Mouse (Mus musculus) left cerebral cortex, postnatal 25 days (tissue): ENCODE data around the gene Tbcb. TPM values are rescaled to one million over a fixed set of nuclear protein-coding genes. Genes with fewer than 3 reads are reported as not detected.
"Not testable (repeated sequence)": the region's sequence is repeated elsewhere in the genome, so short reads cannot be mapped to it uniquely, and the experiment has no call there.

Source experiments
- DNase-seq, 2 experiments: peaks; one replicate each; pipeline ENCODE4 v3.0.0; 2022; ENCODE audit warnings: low spot score in 2 of 2, mixed read lengths in 1 of 2
- intact Hi-C: fragments of 180-260 bp; cut with DNase I; formaldehyde crosslinking; loops from one replicate; pipeline ENCODE4 v1.15.1; 2025
- total RNA-seq, 2 experiments: library from RNA; stranded (reverse); gene quantifications; 2 replicates each; pipeline ENCODE4 v1.2.3; 2021

The Tbcb gene
- total RNA-seq, 2 experiments from 2014 or later = 130 to 143 TPM

DNA sequence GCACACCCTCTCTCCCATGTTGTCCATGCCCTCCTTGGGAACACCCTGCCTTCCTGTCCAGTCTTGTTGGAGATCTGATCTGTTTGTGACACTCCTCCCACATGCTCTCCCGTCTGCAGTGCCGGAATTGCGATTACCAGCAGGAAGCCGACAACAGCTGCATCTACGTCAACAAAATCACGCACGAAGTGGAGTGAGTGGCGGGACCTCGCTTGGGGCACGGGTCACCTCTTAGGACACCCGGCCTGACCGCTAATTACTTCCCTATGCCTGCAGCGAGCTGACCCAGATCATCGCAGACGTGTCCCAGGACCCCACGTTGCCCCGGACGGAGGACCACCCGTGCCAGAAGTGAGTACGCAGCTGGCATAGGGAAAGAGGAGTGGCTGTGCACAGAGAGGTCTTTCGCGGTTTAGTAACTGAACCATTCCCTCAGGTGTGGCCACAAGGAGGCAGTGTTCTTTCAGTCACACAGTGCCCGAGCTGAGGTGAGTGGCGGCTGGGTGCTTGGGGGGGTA is 618 bp upstream of the Tbcb start:
- peak in 1 of 2 experiments; percentile 40 for DNase-seq
- intact Hi-C loops = loop anchor here (1.0 to 2.0 kb wide), 2 partner anchors 48 to 56 kb away; partner anchors contain the start of genes Thap8 and Wdr62

- no peak for DNase-seq
- intact Hi-C loops = no loop called here
Measured at GRCm38 (mm10) chr7:30231328-30231668, 774 bp downstream of the Tbcb start.

GRCm38 (mm10) chr7:30224206-30224605 is 7.9 kb downstream of the Tbcb start:
- no peak for DNase-seq
- intact Hi-C loops = no loop called here

DNA sequence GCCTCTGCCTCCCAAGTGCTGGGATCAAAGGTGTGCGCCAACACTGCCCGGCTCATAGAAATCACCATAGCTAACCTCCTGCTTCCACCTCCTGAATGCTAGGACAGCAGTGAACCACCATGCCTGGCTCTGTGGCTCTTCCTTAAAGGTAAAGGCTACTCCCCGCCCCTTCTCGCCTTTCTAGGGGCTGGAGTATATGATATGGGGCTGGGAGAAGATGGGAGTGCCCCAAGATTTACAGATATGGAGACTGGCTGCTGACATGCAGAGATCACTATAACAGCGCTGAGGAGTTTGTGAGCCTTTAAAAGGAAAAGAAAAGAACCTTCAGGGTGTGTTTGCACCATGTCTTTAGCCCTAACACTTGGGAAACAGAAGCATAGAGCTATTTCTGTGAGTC is 9.9 kb downstream of the Tbcb start:
- intact Hi-C loops = no loop called here
- DNase-seq = no peak

GRCm38 (mm10) chr7:30221433-30221832 is 10.6 kb downstream of the Tbcb start:
- no peak for DNase-seq
- intact Hi-C loops = no loop called here

DNA sequence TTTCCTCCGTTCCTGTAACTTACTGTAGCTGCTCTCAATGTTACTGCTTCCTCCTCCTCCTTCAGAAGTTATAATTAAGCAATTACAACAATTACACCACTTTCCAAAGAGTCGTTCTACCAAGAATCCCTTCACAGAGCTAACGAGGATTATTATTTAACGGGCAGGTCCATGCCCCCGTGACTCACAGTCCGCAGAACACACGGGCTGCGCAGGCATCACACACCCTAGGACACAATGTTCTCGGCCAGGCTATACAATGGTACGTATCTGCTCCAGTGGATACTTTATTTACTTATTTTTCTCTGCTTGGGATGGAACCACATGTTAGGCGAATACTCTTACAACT is 12.1 kb downstream of the Tbcb start:
- intact Hi-C loops = no loop called here
- no peak for DNase-seq

DNA sequence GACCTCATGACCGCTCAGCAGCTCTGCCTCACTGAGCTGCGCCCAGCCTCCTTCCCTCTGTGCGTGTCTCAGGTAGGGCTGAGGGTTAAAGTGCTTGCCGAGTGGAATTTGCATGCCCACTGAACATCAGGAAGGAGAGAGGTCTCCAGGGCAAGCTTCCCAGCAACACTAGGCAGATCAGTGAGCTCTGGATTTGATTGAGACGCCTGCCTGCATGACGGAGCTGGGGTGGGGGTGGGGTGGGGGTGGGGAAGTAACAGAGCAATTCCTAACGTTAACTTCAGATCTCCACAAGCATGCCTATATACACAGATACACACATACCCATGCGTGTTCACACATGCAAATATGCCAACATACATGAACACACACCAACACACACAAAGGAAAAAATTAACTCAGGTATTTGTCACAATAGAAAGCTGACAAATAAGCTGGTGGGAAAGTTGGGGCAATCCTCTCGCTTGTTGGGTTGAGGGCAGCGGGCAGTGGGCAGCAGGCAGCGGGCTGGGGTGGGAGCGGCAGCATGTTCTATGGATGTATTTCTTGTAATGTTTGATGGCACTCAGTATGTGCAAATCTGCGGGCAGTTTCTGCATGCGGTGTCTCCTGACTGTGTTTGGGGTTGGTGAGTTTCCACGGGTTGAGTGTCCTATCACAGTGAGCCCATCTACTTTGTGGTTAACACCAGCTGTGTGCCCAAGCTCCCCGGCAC is 12.6 kb downstream of the Tbcb start:
- peak; percentile 37 to 38 for DNase-seq

DNA sequence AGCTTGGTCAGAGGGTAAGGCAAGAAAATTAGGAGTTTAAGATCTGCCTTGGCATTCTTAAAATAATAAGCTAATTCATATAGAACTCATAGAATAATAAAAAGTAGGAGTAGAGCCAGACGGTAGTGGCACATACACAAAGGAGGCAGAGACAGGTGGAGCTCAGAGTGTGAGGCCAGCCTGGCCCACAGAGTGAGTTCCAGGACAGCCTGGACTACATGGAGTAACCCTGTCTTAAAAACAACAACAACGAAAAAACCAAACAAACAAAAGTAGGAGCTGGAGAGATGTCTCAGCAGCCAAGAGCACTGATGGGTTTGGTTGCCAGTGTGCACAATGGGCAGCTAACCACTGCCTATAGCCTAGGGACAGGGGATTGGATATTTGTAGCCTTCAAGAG is 14.8 kb downstream of the Tbcb start:
- DNase-seq = no peak
- intact Hi-C loops = loop anchor here (5.0 kb wide), 1 partner anchor 35 kb away; the partner anchor contains the start of gene Cox7a1

More for the DNA sequence above, 12.6 kb downstream of the Tbcb start:
- intact Hi-C loops = loop anchor here (5.0 kb wide), 1 partner anchor 37 kb away; the partner anchor contains the start of gene Cox7a1

DNA sequence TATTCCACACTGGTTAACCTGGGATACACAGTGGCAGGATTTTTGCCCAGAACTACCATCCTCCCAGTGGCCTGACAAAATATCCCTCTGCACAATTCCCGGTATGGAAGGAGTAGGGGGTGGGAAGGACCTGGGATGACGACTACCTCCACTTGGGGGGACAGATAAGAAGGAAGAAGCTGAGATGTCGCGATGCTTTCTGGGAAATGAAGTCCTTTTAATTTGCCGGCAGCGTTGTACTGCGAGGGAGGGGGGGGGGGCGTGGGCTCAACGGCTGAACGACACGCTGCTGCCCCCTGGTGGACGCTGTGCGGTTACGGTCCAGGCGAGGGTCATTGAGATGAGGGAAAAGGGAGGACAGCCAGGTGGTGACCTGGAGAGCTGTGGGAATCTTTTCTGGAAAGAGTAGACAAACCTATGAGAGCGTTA is 15.3 kb downstream of the Tbcb start:
- DNase-seq = peak; percentile 60 to 78
- intact Hi-C loops = loop anchor here (5.0 kb wide), 1 partner anchor 34 kb away; the partner anchor contains the start of gene Cox7a1

DNA sequence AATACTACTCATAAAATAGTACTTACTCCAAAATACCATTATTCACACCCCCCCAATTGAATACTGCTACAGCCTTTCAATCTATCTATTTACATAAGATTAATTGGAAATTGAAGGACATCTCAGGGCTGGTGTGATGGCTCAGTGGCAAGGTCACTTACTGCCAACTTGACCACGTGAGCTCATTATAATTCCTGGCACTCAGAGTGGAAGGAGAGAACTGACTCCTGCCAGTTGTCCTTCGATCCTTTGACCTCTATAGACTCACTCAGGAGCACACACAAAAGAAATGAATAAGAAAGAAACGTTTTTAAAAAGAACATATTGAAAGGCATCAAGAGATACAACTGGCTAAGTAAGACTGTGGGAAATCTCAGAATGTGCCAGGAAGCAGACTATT is 16.2 kb downstream of the Tbcb start:
- no peak for DNase-seq
- intact Hi-C loops = loop anchor here (5.0 kb wide), 1 partner anchor 34 kb away; the partner anchor contains the start of gene Cox7a1

- intact Hi-C loops = no loop called here
- DNase-seq = no peak
Measured at GRCm38 (mm10) chr7:30213881-30214280, 18.2 kb downstream of the Tbcb start.

- intact Hi-C loops = no loop called here
- no peak for DNase-seq
Measured at GRCm38 (mm10) chr7:30211025-30211424, 21.0 kb downstream of the Tbcb start.

- DNase-seq = not testable (repeated sequence)
- intact Hi-C loops = loop anchor here (10.0 kb wide), 1 partner anchor 192 kb away; no protein-coding TSS in a partner anchor
Measured at GRCm38 (mm10) chr7:30206364-30206763, 25.7 kb downstream of the Tbcb start.

DNA sequence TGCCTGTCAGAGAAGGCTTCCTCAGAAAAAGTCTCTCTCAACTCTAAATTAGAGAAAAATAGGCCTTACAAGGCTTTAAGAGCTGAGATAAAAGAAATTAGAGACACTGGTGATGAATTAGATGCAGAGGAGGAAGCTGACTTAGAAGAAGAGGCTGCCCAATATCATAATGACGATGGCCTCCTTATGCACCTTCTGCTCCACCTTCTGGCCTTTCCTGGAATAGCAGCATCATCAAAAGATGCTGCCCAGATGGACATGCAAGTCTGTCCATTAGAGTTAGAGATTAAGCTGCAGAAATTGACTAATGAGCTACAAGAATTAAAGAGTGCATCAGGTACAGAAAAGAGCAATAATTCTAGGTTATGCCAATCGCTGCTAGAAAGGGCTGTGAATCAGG is 26.7 kb downstream of the Tbcb start:
- peak in 1 of 2 experiments; percentile 59 for DNase-seq

GRCm38 (mm10) chr7:30204380-30204779 is 27.7 kb downstream of the Tbcb start:
- DNase-seq = no peak
- intact Hi-C loops = loop anchor here (10.0 kb wide), 1 partner anchor 190 kb away; no protein-coding TSS in a partner anchor

More for the DNA sequence above, 26.7 kb downstream of the Tbcb start:
- intact Hi-C loops = loop anchor here (1.0 to 10.0 kb wide), 2 partner anchors 24 to 191 kb away; no protein-coding TSS in a partner anchor

GRCm38 (mm10) chr7:30202895-30203690 is 29.0 kb downstream of the Tbcb start:
- no peak for DNase-seq
- intact Hi-C loops = loop anchor here (10.0 kb wide), 1 partner anchor 188 kb away; no protein-coding TSS in a partner anchor

DNA sequence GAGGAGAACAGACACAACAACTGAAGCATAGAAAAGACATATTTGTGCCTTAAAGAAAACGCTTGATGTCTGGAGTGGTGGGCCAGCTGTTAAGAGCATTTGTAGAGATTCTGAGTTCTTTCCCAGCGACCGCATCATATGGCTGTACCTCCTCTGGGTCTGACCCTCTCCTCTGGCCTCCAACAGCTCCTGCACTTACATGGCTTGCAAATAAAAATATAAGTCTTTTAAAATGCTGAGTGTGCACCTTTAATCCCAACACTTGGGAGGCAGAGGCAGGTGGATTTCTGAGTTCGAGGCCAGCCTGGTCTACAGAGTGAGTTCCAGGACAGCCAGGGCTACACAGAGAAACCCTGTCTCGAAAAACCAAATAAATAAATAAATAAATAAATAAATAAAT is 31.4 kb downstream of the Tbcb start:
- DNase-seq = not testable (repeated sequence)
- intact Hi-C loops = loop anchor here (10.0 kb wide), 1 partner anchor 186 kb away; no protein-coding TSS in a partner anchor

DNA sequence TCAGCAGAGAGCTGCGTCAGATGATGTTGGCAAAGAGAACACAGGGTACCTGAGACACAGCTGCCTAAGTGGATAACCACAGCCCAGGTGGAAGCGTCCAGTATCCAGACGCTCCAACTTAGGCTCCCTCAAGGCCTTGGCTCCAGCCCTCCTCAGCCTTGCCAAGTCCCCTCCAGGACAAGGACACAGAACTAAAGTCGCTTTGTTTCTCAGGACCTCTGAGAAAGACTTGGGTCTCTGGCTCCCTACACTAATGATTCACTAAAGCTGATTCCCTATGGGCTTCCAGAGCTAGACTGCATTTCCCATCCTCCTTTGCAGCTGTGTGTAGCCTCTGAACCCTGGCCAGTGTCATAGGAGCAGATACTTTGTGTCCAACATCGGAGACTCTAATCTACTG is 31.9 kb downstream of the Tbcb start:
- no peak for DNase-seq
- intact Hi-C loops = loop anchor here (10.0 kb wide), 1 partner anchor 185 kb away; no protein-coding TSS in a partner anchor

DNA sequence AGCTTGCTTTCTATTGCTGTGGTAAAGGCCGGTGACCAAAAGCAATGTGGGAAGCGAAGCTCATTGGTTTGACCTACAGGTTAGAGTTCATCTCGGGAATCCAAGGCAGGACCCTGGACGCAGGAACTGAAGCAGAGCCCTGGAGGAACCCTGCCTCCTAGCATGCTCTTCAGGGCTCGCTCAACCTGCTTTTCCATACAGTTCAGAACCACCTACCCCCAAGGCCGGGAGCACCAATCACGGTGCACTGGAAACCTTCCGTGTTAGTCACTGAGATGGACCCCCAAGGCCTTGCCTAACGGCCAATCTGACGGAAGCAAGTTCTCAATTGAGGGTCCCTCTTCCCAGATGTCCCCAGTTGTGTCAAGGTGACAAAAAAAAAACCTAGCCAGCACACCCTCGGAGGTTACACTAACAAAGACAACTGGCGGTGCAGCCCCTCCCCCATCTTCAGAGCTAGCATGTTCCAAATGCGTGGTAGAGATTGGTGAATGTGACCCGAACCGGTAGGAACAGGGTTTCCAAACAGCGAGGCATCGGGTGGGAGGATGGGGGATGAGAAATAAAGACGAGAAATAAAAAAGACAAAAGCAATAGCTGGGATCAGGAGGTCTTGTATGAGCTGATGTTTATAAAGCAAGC is 32.5 kb downstream of the Tbcb start:
- intact Hi-C loops = loop anchor here (10.0 kb wide), 1 partner anchor 185 kb away; no protein-coding TSS in a partner anchor
- no peak for DNase-seq
